Mouse (Mus musculus) liver, embryonic 16.5 days (tissue): Measurements from ENCODE around the gene Slco1a1. TPM values are rescaled to one million over a fixed set of nuclear protein-coding genes. Genes with fewer than 3 reads are reported as not detected.

Experiments used
- ATAC-seq: fragments of 200-750 bp; cut with Nextera tagmentation; 2 replicates; pipeline ENCODE4 v1.8.0; 2017; ENCODE audit warnings: low read depth, mild to moderate bottlenecking, moderate number of reproducible peaks, moderate library complexity
- H3K27ac ChIP-seq: fragments of 300-500 bp; sonication (generic); 2 replicates; pipeline ENCODE4 v1.5.1; 2014; ENCODE audit warnings: mild to moderate bottlenecking, low read length
- H3K27me3 ChIP-seq: fragments of 300-500 bp; sonication (generic); 2 replicates; pipeline ENCODE4 v1.6.1; 2014; ENCODE audit warnings: low read depth, low read length, mixed read lengths; ENCODE audit not compliant: control insufficient read depth, insufficient read depth
- H3K36me3 ChIP-seq: fragments of 300-500 bp; sonication (generic); 2 replicates; pipeline ENCODE4 v1.6.1; 2014; ENCODE audit warnings: mild to moderate bottlenecking; ENCODE audit not compliant: control insufficient read depth, insufficient read depth
- H3K4me1 ChIP-seq: fragments of 300-500 bp; sonication (generic); 2 replicates; pipeline ENCODE4 v1.6.1; 2014; ENCODE audit warnings: low read depth, low read length, mixed read lengths; ENCODE audit not compliant: control insufficient read depth
- H3K4me2 ChIP-seq: fragments of 300-500 bp; sonication (generic); 2 replicates; pipeline ENCODE4 v1.6.1; 2014; ENCODE audit warnings: low read depth, low read length, mixed read lengths
- H3K4me3 ChIP-seq: fragments of 300-500 bp; sonication (generic); 2 replicates; pipeline ENCODE4 v1.5.1; 2014; ENCODE audit warnings: low read depth, mild to moderate bottlenecking, low read length
- H3K9ac ChIP-seq: fragments of 300-500 bp; sonication (generic); 2 replicates; pipeline ENCODE4 v1.6.1; 2014; ENCODE audit warnings: low read depth, low read length
- H3K9me3 ChIP-seq: fragments of 300-500 bp; sonication (generic); replicated peaks from 2 replicates; pipeline ENCODE4 v1.6.1; 2016; ENCODE audit warnings: low read length; ENCODE audit not compliant: control insufficient read depth
- WGBS: fragments of 180-500 bp; shearing (Covaris S2); extraction: QIAGEN DNeasy Blood & Tissue Kit; methylation state at CpG from one replicate; pipeline ENCODE4 v1.1.7; 2014; ENCODE audit not compliant: insufficient replicate concordance; 5-methylcytosine and 5-hydroxymethylcytosine counted together
- polyA plus RNA-seq: library from polyadenylated mRNA; unstranded; fragments of >200 nt; fragmentation: Nextera tagmentation; extraction: Ambion mirVana; gene quantifications from 2 replicates; pipeline ENCODE4 v1.2.1, GENCODE M21; 2015

The Slco1a1 gene
- polyA plus RNA-seq: not detected in 2 replicates

- Histone ChIP-seq H3K27me3 (no peaks in the 10 kb centered on the region), H3K9ac (no peak within 1 kb of the TSS), H3K27ac (no peak within 1 kb of the TSS), H3K4me3 (no peak within 1 kb of the TSS), H3K4me2 (no peak within 1 kb of the TSS), H3K36me3 (no peaks in the 10 kb centered on the region), H3K9me3 (no peaks in the 10 kb centered on the region), H3K4me1 (no peaks in the 10 kb centered on the region)
- no peak for ATAC-seq
These were observed at the start of gene Slco1a1 for GRCm38 (mm10) chr6:141946862-141947261. Gene Slco1a1, minus strand, starts transcription at chr6:141946962.

- no peaks in the 10 kb centered on the region for H3K36me3 ChIP-seq
- no peak for ATAC-seq
- no peak overlapping the region for H3K4me3 ChIP-seq
These were observed 40.0 kb upstream of the Slco1a1 start for GRCm38 (mm10) chr6:141986772-141987171.

GRCm38 (mm10) chr6:141984644-141985043 is 37.9 kb upstream of the Slco1a1 start:
- 49% methylated on average over 3 of the region's 3 CpGs for WGBS
- Histone ChIP-seq H3K36me3 (no peaks in the 10 kb centered on the region), H3K4me2 (no peak overlapping the region), H3K4me3 (no peak overlapping the region), H3K9me3 (no peaks in the 10 kb centered on the region), H3K27me3 (no peaks in the 10 kb centered on the region), H3K9ac (no peak overlapping the region), H3K27ac (no peak overlapping the region), H3K4me1 (no peaks in the 10 kb centered on the region)
- ATAC-seq: no peak

More at GRCm38 (mm10) chr6:141986772-141987171, 40.0 kb upstream of the Slco1a1 start:
- H3K4me1 ChIP-seq: no peaks in the 10 kb centered on the region
- no peaks in the 10 kb centered on the region for H3K27me3 ChIP-seq
- no peak overlapping the region for H3K4me2 ChIP-seq
- H3K9me3 ChIP-seq: no peaks in the 10 kb centered on the region
- no peak overlapping the region for H3K9ac ChIP-seq
- WGBS: 76% methylated on average over 6 of the region's 6 CpGs
- H3K27ac ChIP-seq: no peak overlapping the region

DNA sequence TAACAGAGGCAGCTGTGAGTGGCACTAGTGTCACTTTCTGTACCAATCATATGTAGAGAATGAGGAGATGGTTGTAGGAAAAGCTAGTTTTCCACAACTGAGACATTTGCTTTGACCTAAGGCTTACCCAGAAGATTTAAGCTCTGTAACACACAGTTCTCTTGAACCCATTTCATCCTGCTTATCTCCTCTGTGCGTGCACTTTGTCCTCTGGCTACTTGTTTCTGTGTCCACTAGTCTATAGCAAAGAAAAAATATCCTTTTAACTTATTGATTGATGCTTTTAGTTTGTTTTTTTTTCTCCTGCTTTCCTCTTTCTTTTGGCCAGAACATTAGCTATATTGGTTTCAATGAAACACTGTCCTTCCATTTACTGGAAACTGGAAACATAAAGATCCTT is 15.7 kb upstream of the Slco1a1 start:
- no peak overlapping the region for H3K27ac ChIP-seq
- H3K9me3 ChIP-seq: no peaks in the 10 kb centered on the region
- no peak for ATAC-seq
- H3K4me1 ChIP-seq: no peaks in the 10 kb centered on the region
- no peaks in the 10 kb centered on the region for H3K27me3 ChIP-seq
- H3K4me2 ChIP-seq: no peak overlapping the region
- 22% methylated on average over 1 of the region's 1 CpGs for WGBS
- no peaks in the 10 kb centered on the region for H3K36me3 ChIP-seq
- H3K9ac ChIP-seq: no peak overlapping the region
- H3K4me3 ChIP-seq: no peak overlapping the region

DNA sequence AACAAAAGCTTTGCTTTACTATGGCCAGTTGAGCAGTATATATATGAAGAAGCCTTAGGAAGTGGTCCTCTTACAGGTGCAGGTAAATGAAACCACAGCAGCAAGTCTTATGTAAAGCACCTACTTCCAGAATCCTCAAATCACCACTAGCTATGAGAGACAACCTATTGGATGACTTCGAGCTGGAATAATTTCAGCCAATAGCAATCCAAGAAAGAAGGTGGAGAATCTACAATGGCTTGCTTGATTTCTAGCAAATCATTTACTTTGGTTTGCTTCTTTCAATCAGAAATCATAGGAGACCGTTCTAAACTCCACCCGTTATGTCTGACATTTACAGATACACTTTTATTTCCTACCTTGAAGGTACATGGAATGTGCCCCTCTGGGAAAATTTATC is 15.1 kb upstream of the Slco1a1 start:
- Histone ChIP-seq H3K4me1 (no peaks in the 10 kb centered on the region), H3K9ac (no peak overlapping the region), H3K4me2 (no peak overlapping the region), H3K9me3 (no peaks in the 10 kb centered on the region; the same call in 1 of the 2 replicates), H3K4me3 (no peak overlapping the region), H3K36me3 (no peaks in the 10 kb centered on the region), H3K27me3 (no peaks in the 10 kb centered on the region), H3K27ac (no peak overlapping the region)
- 52% methylated on average over 3 of the region's 3 CpGs for WGBS
- no peak for ATAC-seq

- peak; percentile 71 for ATAC-seq
- H3K9ac ChIP-seq: no peak overlapping the region
- WGBS: 54% methylated on average over 5 of the region's 5 CpGs
- H3K27me3 ChIP-seq: no peaks in the 10 kb centered on the region
- peak overlapping the region; percentile 44; the same call in 1 of the 2 replicates for H3K27ac ChIP-seq
- no peaks in the 10 kb centered on the region for H3K36me3 ChIP-seq
- no peaks in the 10 kb centered on the region for H3K4me1 ChIP-seq
- no peak overlapping the region for H3K4me2 ChIP-seq
- H3K4me3 ChIP-seq: no peak overlapping the region
- H3K9me3 ChIP-seq: no peaks in the 10 kb centered on the region; the same call in 1 of the 2 replicates
These were observed 13.7 kb upstream of the Slco1a1 start for GRCm38 (mm10) chr6:141960482-141960881.

DNA sequence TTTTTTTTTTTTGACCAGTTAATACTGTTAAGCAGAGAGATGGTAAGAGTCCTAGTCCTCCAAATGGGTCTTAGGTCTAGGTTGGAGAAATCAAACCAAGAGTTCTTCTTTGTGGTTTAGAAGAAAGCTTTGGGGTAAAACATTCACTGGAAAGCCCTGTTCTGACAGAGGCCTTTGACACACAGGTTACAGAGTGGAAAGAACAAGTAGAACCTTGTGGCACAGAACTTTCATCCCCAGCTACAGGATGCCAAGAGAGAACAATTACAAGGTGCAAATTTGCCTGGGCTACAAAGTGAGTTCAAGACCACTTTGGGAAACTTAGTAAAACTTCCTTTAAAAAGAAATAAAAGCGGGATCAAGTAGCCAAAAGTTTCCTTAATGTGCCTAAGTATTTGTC is 6.3 kb downstream of the Slco1a1 start:
- Histone ChIP-seq H3K36me3 (no peaks in the 10 kb centered on the region), H3K9ac (no peak overlapping the region), H3K4me1 (no peaks in the 10 kb centered on the region), H3K9me3 (no peaks in the 10 kb centered on the region), H3K4me2 (no peak overlapping the region), H3K27me3 (no peaks in the 10 kb centered on the region), H3K27ac (no peak overlapping the region), H3K4me3 (no peak overlapping the region)
- ATAC-seq: no peak
- 35% methylated on average over 1 of the region's 1 CpGs for WGBS

DNA sequence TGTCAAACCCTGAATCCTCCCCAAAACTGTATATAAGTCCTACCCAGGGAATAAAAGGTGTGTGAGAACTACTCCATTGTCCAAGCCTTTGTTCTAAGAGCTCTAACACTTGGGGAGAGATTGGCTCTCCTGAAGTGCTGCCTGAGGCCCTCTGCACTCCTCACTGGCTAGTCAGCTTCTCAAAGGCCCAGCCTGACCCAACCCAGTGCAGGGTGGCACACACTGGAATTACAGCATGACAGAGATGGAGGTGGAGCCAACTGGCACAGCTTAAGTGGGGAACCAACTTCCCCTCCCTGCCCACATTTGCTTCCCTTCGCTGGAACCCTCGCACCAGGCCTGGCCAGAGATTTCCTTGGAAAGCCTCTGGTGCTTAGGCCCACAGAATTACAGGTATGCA is 48.6 kb downstream of the Slco1a1 start:
- no peak for ATAC-seq
- Histone ChIP-seq H3K9ac (no peak overlapping the region), H3K27ac (no peak overlapping the region), H3K9me3 (no peaks in the 10 kb centered on the region), H3K4me1 (no peaks in the 10 kb centered on the region), H3K4me2 (no peak overlapping the region), H3K4me3 (no peak overlapping the region), H3K36me3 (no peaks in the 10 kb centered on the region), H3K27me3 (no peaks in the 10 kb centered on the region)
- 49% methylated on average over 2 of the region's 2 CpGs for WGBS

- no peaks in the 10 kb centered on the region for H3K9me3 ChIP-seq
- ATAC-seq: no peak
- no peaks in the 10 kb centered on the region for H3K36me3 ChIP-seq
- H3K4me1 ChIP-seq: no peaks in the 10 kb centered on the region
- H3K9ac ChIP-seq: no peak overlapping the region
- H3K4me2 ChIP-seq: no peak overlapping the region
- WGBS: 46% methylated on average over 2 of the region's 2 CpGs
- no peaks in the 10 kb centered on the region for H3K27me3 ChIP-seq
- no peak overlapping the region for H3K4me3 ChIP-seq
- no peak overlapping the region for H3K27ac ChIP-seq
These were observed 57.0 kb downstream of the Slco1a1 start for GRCm38 (mm10) chr6:141889723-141890122.
